Mouse (Mus musculus) hindbrain, embryonic 16.5 days (tissue): ENCODE measurements around the gene Atf7ip2. TPM values are rescaled to one million over a fixed set of nuclear protein-coding genes. Genes with fewer than 3 reads are reported as not detected.
"Not testable (repeated sequence)": the region's sequence is repeated elsewhere in the genome, so short reads cannot be mapped to it uniquely, and the experiment has no call there.

Experiments
- ATAC-seq: fragments of 200-750 bp; cut with Nextera tagmentation; 2 replicates; pipeline ENCODE4 v1.8.0; 2017; ENCODE audit warnings: moderate TSS enrichment, moderate library complexity
- H3K27ac ChIP-seq: fragments of 300-500 bp; sonication (generic); 2 replicates; pipeline ENCODE4 v1.5.1; 2014; ENCODE audit warnings: low read depth, mild to moderate bottlenecking, control low read depth, low read length, moderate library complexity
- H3K27me3 ChIP-seq: fragments of 300-500 bp; sonication (generic); replicated peaks from 2 replicates; pipeline ENCODE4 v1.6.1; 2014; ENCODE audit warnings: low read length; ENCODE audit not compliant: control insufficient read depth, insufficient read depth
- H3K36me3 ChIP-seq: fragments of 300-500 bp; sonication (generic); 2 replicates; pipeline ENCODE4 v1.6.1; 2014; ENCODE audit warnings: mild to moderate bottlenecking, low read length, moderate library complexity, mixed read lengths; ENCODE audit not compliant: control insufficient read depth, insufficient read depth
- H3K4me1 ChIP-seq: fragments of 300-500 bp; sonication (generic); 2 replicates; pipeline ENCODE4 v1.6.1; 2014; ENCODE audit warnings: low read depth, low read length; ENCODE audit not compliant: control insufficient read depth, insufficient read depth
- H3K4me2 ChIP-seq: fragments of 300-500 bp; sonication (generic); 2 replicates; pipeline ENCODE4 v1.6.1; 2014; ENCODE audit warnings: mild to moderate bottlenecking, low read length, control low read depth, moderate library complexity
- H3K4me3 ChIP-seq: fragments of 300-500 bp; sonication (generic); 2 replicates; pipeline ENCODE4 v1.5.1; 2014; ENCODE audit warnings: mild to moderate bottlenecking, low read length, control low read depth, moderate library complexity
- H3K9ac ChIP-seq: fragments of 300-500 bp; sonication (generic); 2 replicates; pipeline ENCODE4 v1.6.1; 2014; ENCODE audit warnings: low read depth, mild to moderate bottlenecking, control low read depth, low read length, moderate library complexity
- H3K9me3 ChIP-seq: fragments of 300-500 bp; sonication (generic); 2 replicates; pipeline ENCODE4 v1.6.1; 2014; ENCODE audit warnings: mild to moderate bottlenecking, low read length, moderate library complexity; ENCODE audit not compliant: control insufficient read depth
- WGBS: fragments of 180-500 bp; shearing (Covaris S2); extraction: QIAGEN DNeasy Blood & Tissue Kit; methylation state at CpG from one replicate; pipeline ENCODE4 v1.1.7; 2014; 5-methylcytosine and 5-hydroxymethylcytosine counted together
- polyA plus RNA-seq: library from polyadenylated mRNA; unstranded; fragments of >200 nt; fragmentation: Nextera tagmentation; extraction: Ambion mirVana; gene quantifications from 2 replicates; pipeline ENCODE4 v1.2.1, GENCODE M21; 2015

Atf7ip2 gene
- polyA plus RNA-seq, 1 experiment from 2014 or later, result 0.21 TPM

DNA sequence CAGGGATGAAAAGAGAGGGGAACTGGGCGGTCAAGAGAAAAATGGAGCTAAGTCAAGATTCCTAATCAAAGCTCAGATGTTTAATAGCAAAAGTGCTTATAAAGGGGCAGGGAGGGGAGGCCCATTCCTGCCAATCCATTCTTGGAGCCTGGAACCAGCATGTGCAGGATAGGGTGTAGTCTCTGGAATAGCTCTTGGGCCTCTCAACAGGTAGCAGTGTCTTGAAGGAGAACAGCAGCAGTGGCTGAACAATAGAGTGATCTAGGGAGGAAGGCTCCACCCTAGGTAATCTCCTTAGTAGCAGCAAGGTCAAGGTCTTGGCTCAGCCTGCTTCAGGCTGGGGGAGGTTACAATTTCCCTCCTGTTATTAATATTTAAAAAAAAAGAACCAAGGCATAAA, 23.9 kb downstream of the Atf7ip2 start:
- not testable (repeated sequence) for H3K36me3 ChIP-seq, H3K27ac ChIP-seq, H3K4me3 ChIP-seq, H3K9ac ChIP-seq, ATAC-seq, H3K4me2 ChIP-seq, H3K4me1 ChIP-seq, H3K9me3 ChIP-seq, H3K27me3 ChIP-seq
- 90% methylated on average over 1 of the region's 1 CpGs for WGBS

- H3K4me3 ChIP-seq, H3K4me2 ChIP-seq, H3K9me3 ChIP-seq, H3K27ac ChIP-seq, H3K4me1 ChIP-seq, ATAC-seq, H3K27me3 ChIP-seq, H3K9ac ChIP-seq, H3K36me3 ChIP-seq: not testable (repeated sequence)
- 87% methylated on average over 2 of the region's 2 CpGs for WGBS
Measured at GRCm38 (mm10) chr16:10217020-10217419, 24.5 kb downstream of the Atf7ip2 start.

GRCm38 (mm10) chr16:10227361-10227760, 34.8 kb downstream of the Atf7ip2 start:
- WGBS, result 26% methylated on average over 2 of the region's 2 CpGs
- Histone ChIP-seq H3K4me3 (no peak overlapping the region), H3K4me2 (no peak overlapping the region), H3K9ac (no peak overlapping the region), H3K27me3 (no peaks in the 10 kb centered on the region), H3K27ac (no peak overlapping the region), H3K9me3 (peaks cover 5% of the 10 kb centered on the region), H3K4me1 (no peaks in the 10 kb centered on the region), H3K36me3 (no peaks in the 10 kb centered on the region)
- no peak for ATAC-seq

DNA sequence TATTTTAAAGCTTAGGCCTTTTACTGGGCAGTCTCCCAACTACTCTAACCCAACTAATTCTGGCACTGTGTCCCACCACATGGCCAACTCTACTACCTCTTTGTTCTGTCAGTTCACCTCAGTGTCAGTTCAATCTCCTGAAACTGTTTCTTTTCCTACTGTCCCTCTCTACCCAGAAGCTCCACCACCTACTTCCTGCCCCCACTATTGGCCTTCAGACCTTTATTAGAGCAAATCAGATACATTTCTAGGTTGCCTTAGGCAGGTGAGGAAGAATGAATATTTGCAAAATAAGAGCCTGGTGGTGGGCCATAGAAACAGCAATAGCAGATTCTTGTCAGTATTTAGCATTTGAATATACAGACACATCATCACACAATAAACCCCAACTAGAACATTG, 44.1 kb downstream of the Atf7ip2 start:
- Histone ChIP-seq H3K4me3 (no peak overlapping the region), H3K36me3 (no peaks in the 10 kb centered on the region), H3K9me3 (no peaks in the 10 kb centered on the region), H3K4me2 (no peak overlapping the region), H3K27ac (no peak overlapping the region), H3K4me1 (no peaks in the 10 kb centered on the region), H3K9ac (no peak overlapping the region), H3K27me3 (no peaks in the 10 kb centered on the region)
- no peak for ATAC-seq

GRCm38 (mm10) chr16:10253993-10254392, 61.5 kb downstream of the Atf7ip2 start:
- Histone ChIP-seq H3K4me1 (no peaks in the 10 kb centered on the region), H3K27me3 (no peaks in the 10 kb centered on the region), H3K4me2 (no peak overlapping the region), H3K9me3 (no peaks in the 10 kb centered on the region), H3K9ac (no peak overlapping the region), H3K4me3 (no peak overlapping the region), H3K27ac (no peak overlapping the region), H3K36me3 (no peaks in the 10 kb centered on the region)
- ATAC-seq, result no peak
- WGBS, result 0% methylated on average over 1 of the region's 1 CpGs

DNA sequence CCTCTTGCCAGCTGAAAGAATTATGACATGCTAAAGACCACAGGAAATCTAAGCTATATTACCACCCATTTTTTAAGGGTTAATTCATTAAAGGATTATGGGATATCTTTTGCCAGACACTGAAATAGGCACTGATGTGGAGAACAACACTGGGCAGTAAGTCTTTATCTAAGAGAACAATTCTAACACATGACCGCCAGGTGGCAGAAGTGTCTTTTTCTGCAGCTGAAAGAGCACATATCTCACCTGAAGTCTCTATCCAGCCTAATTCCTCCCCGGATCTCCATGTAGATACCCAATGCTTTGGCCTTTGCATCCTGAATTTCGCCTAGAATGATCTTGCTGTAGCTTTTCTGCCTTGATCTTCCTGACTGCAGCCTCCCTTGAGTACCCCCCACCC, 79.7 kb downstream of the Atf7ip2 start:
- Histone ChIP-seq H3K36me3 (no peaks in the 10 kb centered on the region), H3K9ac (no peak overlapping the region), H3K4me1 (no peaks in the 10 kb centered on the region), H3K27me3 (no peaks in the 10 kb centered on the region), H3K9me3 (peaks cover 2% of the 10 kb centered on the region; the same call in 1 of the 2 replicates), H3K4me2 (no peak overlapping the region), H3K27ac (no peak overlapping the region), H3K4me3 (no peak overlapping the region)
- no peak for ATAC-seq
- WGBS, result 35% methylated on average over 3 of the region's 3 CpGs

GRCm38 (mm10) chr16:10274465-10274864, 82.0 kb downstream of the Atf7ip2 start:
- no peaks in the 10 kb centered on the region for H3K4me1 ChIP-seq
- H3K27me3 ChIP-seq, result no peaks in the 10 kb centered on the region
- peaks cover 2% of the 10 kb centered on the region; the same call in 1 of the 2 replicates for H3K9me3 ChIP-seq
- no peak overlapping the region for H3K4me3 ChIP-seq
- 78% methylated on average over 4 of the region's 4 CpGs for WGBS
- H3K36me3 ChIP-seq, result no peaks in the 10 kb centered on the region
- no peak for ATAC-seq
- no peak overlapping the region for H3K9ac ChIP-seq
- no peak overlapping the region for H3K27ac ChIP-seq
- no peak overlapping the region for H3K4me2 ChIP-seq

DNA sequence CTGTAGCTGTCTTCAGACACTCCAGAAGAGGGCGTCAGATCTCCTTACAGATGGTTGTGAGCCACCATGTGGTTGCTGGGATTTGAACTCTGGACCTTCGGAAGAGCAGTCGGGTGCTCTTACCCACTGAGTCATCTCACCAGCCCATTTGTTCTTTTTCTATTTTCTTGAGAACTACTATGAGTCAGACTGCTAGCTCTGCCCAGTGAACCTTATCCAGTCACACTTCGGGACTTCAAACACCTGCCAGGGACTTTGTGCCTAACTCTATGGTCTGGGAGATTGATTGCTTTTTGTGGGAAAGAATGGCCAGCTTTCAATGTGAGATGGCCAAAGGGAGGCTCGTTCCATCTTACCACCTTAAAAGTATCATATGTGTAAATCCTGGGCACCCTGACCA, 84.3 kb downstream of the Atf7ip2 start:
- not testable (repeated sequence) for H3K4me2 ChIP-seq, ATAC-seq
- WGBS, result 91% methylated on average over 5 of the region's 5 CpGs

GRCm38 (mm10) chr16:10280286-10280951, 87.9 kb downstream of the Atf7ip2 start:
- Histone ChIP-seq H3K4me3 (no peak overlapping the region), H3K27me3 (no peaks in the 10 kb centered on the region), H3K9ac (no peak overlapping the region), H3K9me3 (no peaks in the 10 kb centered on the region), H3K4me1 (no peaks in the 10 kb centered on the region), H3K27ac (no peak overlapping the region), H3K4me2 (no peak overlapping the region), H3K36me3 (no peaks in the 10 kb centered on the region)
- no peak; the same call in 1 of the 2 replicates for ATAC-seq
- 55% methylated on average over 12 of the region's 12 CpGs for WGBS

More for the DNA sequence above, 84.3 kb downstream of the Atf7ip2 start:
- not testable (repeated sequence) for H3K27me3 ChIP-seq, H3K27ac ChIP-seq, H3K9ac ChIP-seq, H3K4me1 ChIP-seq, H3K36me3 ChIP-seq, H3K9me3 ChIP-seq, H3K4me3 ChIP-seq

DNA sequence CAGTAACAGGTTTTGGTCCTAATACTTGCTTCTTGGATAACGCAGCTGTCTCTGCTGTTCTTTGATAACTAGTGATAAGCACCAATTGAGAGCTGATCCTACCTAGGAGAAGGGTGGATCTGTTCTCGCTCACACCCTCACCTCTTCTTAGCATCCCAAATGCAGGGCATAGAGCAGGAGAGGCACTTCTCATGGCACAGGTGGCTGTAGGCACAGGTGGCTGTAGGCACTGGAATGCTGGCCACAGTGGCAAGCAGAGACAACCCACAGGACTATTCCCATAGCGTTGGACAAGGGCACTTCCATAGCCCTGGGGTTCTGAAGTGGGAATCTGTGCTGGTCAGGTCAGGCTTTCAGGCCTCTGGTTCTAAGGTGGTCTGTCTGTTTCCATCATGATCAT, 89.4 kb downstream of the Atf7ip2 start:
- ATAC-seq, result no peak
- H3K4me3 ChIP-seq, result no peak overlapping the region
- H3K36me3 ChIP-seq, result no peaks in the 10 kb centered on the region
- H3K9me3 ChIP-seq, result no peaks in the 10 kb centered on the region
- H3K9ac ChIP-seq, result no peak overlapping the region
- no peak overlapping the region for H3K27ac ChIP-seq
- WGBS, result 88% methylated on average over 3 of the region's 3 CpGs
- H3K4me1 ChIP-seq, result no peaks in the 10 kb centered on the region
- H3K27me3 ChIP-seq, result no peaks in the 10 kb centered on the region
- no peak overlapping the region for H3K4me2 ChIP-seq
